Mouse (Mus musculus) ES-E14 (cell line): ENCODE results near the gene Pde3a. TPM values are rescaled to one million over a fixed set of nuclear protein-coding genes. Genes with fewer than 3 reads are reported as not detected.

ENCODE experiments used
- DNase-seq: peaks from one replicate; pipeline ENCODE4 v3.0.0-alpha.2; 2013; ENCODE audit warnings: low read depth, low spot score
- H3K27ac ChIP-seq: 2 replicates; pipeline ENCODE4 v1.5.1; 2012; ENCODE audit warnings: low read depth, mild to moderate bottlenecking, low read length, moderate library complexity, mixed read lengths; ENCODE audit not compliant: poor library complexity, insufficient read depth, severe bottlenecking
- H3K36me3 ChIP-seq: 2 replicates; pipeline ENCODE4 v1.6.1; 2012; ENCODE audit warnings: mild to moderate bottlenecking, low read length, moderate library complexity, mixed read lengths; ENCODE audit not compliant: control insufficient read depth, poor library complexity, insufficient read depth, severe bottlenecking
- H3K4me1 ChIP-seq, 2 experiments: fragments of 150-350 bp in 1 of 2; sonication (generic) in 1 of 2; 2 replicates each; pipeline ENCODE4 v1.6.1; 2012; ENCODE audit warnings: low read length in 2 of 2, mild to moderate bottlenecking in 1 of 2, mixed read lengths in 1 of 2; ENCODE audit not compliant: control insufficient read depth in 2 of 2, insufficient read depth in 2 of 2, poor library complexity in 1 of 2
- H3K4me3 ChIP-seq, 2 experiments: fragments of 150-350 bp in 1 of 2; sonication (generic) in 1 of 2; 2 replicates each; pipeline ENCODE4 v1.5.1; 2012; ENCODE audit warnings: low read length in 2 of 2, low read depth in 1 of 2, mild to moderate bottlenecking in 1 of 2, mixed read lengths in 1 of 2; ENCODE audit not compliant: insufficient read depth in 1 of 2, poor library complexity in 1 of 2, severe bottlenecking in 1 of 2
- H3K9ac ChIP-seq: 2 replicates; pipeline ENCODE4 v1.6.1; 2012; ENCODE audit warnings: low read depth, mild to moderate bottlenecking, low read length, mixed read lengths; ENCODE audit not compliant: poor library complexity, insufficient read depth, severe bottlenecking
- H3K9me3 ChIP-seq: fragments of 150-350 bp; sonication (generic); 2 replicates; pipeline ENCODE4 v1.6.1; 2012; ENCODE audit warnings: low read depth, mild to moderate bottlenecking, low read length; ENCODE audit not compliant: control insufficient read depth, insufficient read depth
- CHD2 ChIP-seq: IDR thresholded peaks from 2 replicates; pipeline ENCODE4 v1.6.1; 2014; ENCODE audit warnings: mild to moderate bottlenecking, low read depth, low read length, inconsistent platforms
- HCFC1 ChIP-seq: IDR thresholded peaks from 2 replicates; pipeline ENCODE4 v1.6.1; 2012; ENCODE audit warnings: low read length, inconsistent platforms, borderline replicate concordance; ENCODE audit not compliant: insufficient read depth
- MAFK ChIP-seq: IDR thresholded peaks from 2 replicates; pipeline ENCODE4 v1.6.1; 2014; ENCODE audit warnings: mild to moderate bottlenecking, low read depth, low read length, inconsistent platforms; ENCODE audit not compliant: insufficient read depth
- ZC3H11A ChIP-seq: IDR thresholded peaks from 2 replicates; pipeline ENCODE4 v1.6.1; 2012; ENCODE audit warnings: low read depth, mild to moderate bottlenecking, inconsistent platforms, low read length, borderline replicate concordance
- ZNF384 ChIP-seq: IDR thresholded peaks from 2 replicates; pipeline ENCODE4 v1.6.1; 2012; ENCODE audit warnings: low read depth, low read length, inconsistent platforms
- in situ Hi-C, 2 experiments: fragments of 600-800 bp; cut with MboI; formaldehyde crosslinking; loops; one replicate each; pipeline ENCODE4 v1.15.1; 2025; ENCODE audit warnings: low sequenced_read_pairs in 2 of 2, inconsistent platforms in 1 of 2; ENCODE audit not compliant: unreplicated experiment in 2 of 2
- total RNA-seq: library from RNA; depleted of rRNA; stranded (reverse); fragments of 300-350 nt; gene quantifications from 2 replicates; pipeline ENCODE4 v1.2.3, GENCODE M21; 2012

Pde3a gene
- total RNA-seq, 1 experiment = 0.36 TPM

GRCm38 (mm10) chr6:141210021-141210420, 39.0 kb upstream of the Pde3a start:
- Histone ChIP-seq H3K4me3 (no peak overlapping the region), H3K36me3 (no peaks in the 10 kb centered on the region), H3K9me3 (no peaks in the 10 kb centered on the region), H3K4me1 (no peaks in the 10 kb centered on the region), H3K9ac (no peak overlapping the region), H3K27ac (no peak overlapping the region)
- no peak for DNase-seq
- TF ChIP-seq MAFK (no peak), ZNF384 (no peak), ZC3H11A (no peak), CHD2 (no peak), HCFC1 (no peak)
- in situ Hi-C loops = no loop called here

DNA sequence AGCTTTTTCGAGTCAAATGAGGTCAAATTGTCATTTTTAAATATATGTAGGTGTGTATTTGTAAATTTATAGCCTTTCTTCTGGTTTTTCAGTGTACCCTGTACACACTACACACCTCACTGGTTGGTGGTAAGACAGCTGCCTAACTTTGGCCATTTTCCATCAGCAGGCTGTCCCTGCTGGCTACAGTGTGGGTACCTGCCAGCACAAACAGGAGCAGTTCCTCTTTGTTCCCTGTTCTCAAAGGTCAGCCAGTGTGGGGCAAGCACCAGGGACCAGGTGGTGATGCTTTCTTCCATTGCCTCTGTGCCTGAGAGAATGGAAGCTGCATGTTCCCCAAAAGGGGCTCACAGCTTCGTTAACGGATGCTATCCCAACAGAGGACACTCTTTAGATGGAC, 28.0 kb upstream of the Pde3a start:
- no peak for DNase-seq
- in situ Hi-C loops = no loop called here
- H3K4me3 ChIP-seq = no peak overlapping the region
- H3K36me3 ChIP-seq = no peaks in the 10 kb centered on the region
- H3K27ac ChIP-seq = no peak overlapping the region
- no peak overlapping the region for H3K9ac ChIP-seq
- no peaks in the 10 kb centered on the region for H3K9me3 ChIP-seq
- H3K4me1 ChIP-seq = no peaks in the 10 kb centered on the region
- TF ChIP-seq ZNF384 (no peak), ZC3H11A (no peak), MAFK (no peak), HCFC1 (no peak), CHD2 (no peak)

DNA sequence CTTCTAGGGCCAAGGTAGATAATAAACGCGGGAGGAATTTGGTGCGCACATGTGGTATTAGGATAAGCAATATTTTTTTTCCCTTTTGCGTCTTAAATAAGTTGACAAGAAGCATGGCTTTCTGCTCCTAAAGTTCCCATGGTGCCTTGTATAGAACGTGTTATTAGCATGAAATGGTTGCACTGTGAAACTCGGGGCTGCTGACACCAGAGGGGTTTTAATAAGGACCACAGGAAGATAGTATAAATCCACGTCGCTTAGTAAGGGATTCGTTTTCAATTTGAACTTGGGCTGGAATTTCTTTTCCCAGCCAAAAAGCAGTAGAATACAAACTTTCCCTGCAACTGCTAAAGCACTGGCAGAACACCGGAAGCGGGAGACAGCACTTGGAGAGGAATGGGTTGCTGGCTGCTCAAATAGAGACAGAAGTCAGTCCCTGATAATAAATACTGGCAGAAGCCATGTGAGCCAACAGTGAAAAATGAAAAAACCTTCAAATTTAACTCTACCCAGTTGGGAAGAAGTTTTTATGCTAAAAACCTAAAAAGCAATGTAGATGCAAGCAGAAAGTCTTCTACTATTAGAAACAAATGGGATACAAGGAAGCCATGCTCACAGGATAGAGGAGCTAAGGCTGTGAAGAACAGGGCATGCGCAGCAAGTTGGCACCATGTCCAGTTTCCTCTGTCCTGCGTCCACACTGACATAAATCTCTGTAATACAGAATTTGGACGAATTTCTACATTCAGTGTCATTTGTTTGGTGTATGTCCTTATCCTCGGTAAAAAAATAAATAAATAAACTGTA, 22.0 kb upstream of the Pde3a start:
- Histone ChIP-seq H3K4me1 (no peaks in the 10 kb centered on the region), H3K9me3 (no peaks in the 10 kb centered on the region), H3K9ac (no peak overlapping the region), H3K36me3 (no peaks in the 10 kb centered on the region), H3K27ac (no peak overlapping the region), H3K4me3 (no peak overlapping the region)
- TF ChIP-seq HCFC1 (no peak), ZC3H11A (no peak), ZNF384 (no peak), MAFK (no peak), CHD2 (no peak)
- in situ Hi-C loops = no loop called here
- no peak for DNase-seq

- no peak overlapping the region for H3K4me3 ChIP-seq
- DNase-seq = no peak
- H3K9me3 ChIP-seq = no peaks in the 10 kb centered on the region
- H3K4me1 ChIP-seq = no peaks in the 10 kb centered on the region
- in situ Hi-C loops = no loop called here
- no peaks in the 10 kb centered on the region for H3K36me3 ChIP-seq
- no peak overlapping the region for H3K9ac ChIP-seq
- no peak overlapping the region for H3K27ac ChIP-seq
- TF ChIP-seq CHD2 = no peak
- TF ChIP-seq ZNF384 = no peak
- no peak for TF ChIP-seq HCFC1
- no peak for TF ChIP-seq ZC3H11A
- no peak for TF ChIP-seq MAFK
Measured at GRCm38 (mm10) chr6:141227658-141228005, 21.4 kb upstream of the Pde3a start.
